Mouse (Mus musculus) neural tube, embryonic 14.5 days (tissue): ENCODE measurements at regions not wholly inside any gene's neighbourhood (a gene's known extent, or its start where the extent isn't known, plus 50 kb on each side); places are given as distances from the start of the nearest gene placed in this dataset.

Source experiments
- ATAC-seq: fragments of 200-750 bp; cut with Nextera tagmentation; 2 replicates; pipeline ENCODE4 v1.8.0; 2017; ENCODE audit warnings: low read depth, mild to moderate bottlenecking, moderate TSS enrichment, moderate library complexity
- H3K27ac ChIP-seq: fragments of 300-500 bp; sonication (generic); 2 replicates; pipeline ENCODE4 v1.5.1; 2014; ENCODE audit warnings: low read depth, mild to moderate bottlenecking, control low read depth, low read length, moderate library complexity, mixed read lengths
- H3K27me3 ChIP-seq: fragments of 300-500 bp; sonication (generic); 2 replicates; pipeline ENCODE4 v1.6.1; 2014; ENCODE audit warnings: low read length; ENCODE audit not compliant: control insufficient read depth, insufficient read depth
- H3K36me3 ChIP-seq: fragments of 300-500 bp; sonication (generic); 2 replicates; pipeline ENCODE4 v1.6.1; 2014; ENCODE audit warnings: low read length, mixed read lengths; ENCODE audit not compliant: control insufficient read depth, insufficient read depth
- H3K4me1 ChIP-seq: fragments of 300-500 bp; sonication (generic); 2 replicates; pipeline ENCODE4 v1.6.1; 2014; ENCODE audit warnings: low read length; ENCODE audit not compliant: control insufficient read depth, insufficient read depth
- H3K4me2 ChIP-seq: fragments of 300-500 bp; sonication (generic); 2 replicates; pipeline ENCODE4 v1.6.1; 2014; ENCODE audit warnings: mild to moderate bottlenecking, low read depth, low read length, control low read depth
- H3K4me3 ChIP-seq: fragments of 300-500 bp; sonication (generic); 2 replicates; pipeline ENCODE4 v1.5.1; 2014; ENCODE audit warnings: low read depth, low read length, control low read depth, mixed read lengths
- H3K9ac ChIP-seq: fragments of 300-500 bp; sonication (generic); replicated peaks from 2 replicates; pipeline ENCODE4 v1.6.1; 2014; ENCODE audit warnings: low read depth, mild to moderate bottlenecking, control low read depth, low read length, mixed read lengths
- H3K9me3 ChIP-seq: fragments of 300-500 bp; sonication (generic); 2 replicates; pipeline ENCODE4 v1.6.1; 2016; ENCODE audit warnings: low read length; ENCODE audit not compliant: control insufficient read depth
- WGBS: fragments of 180-500 bp; shearing (Covaris S2); extraction: QIAGEN DNeasy Blood & Tissue Kit; methylation state at CpG from one replicate; pipeline ENCODE4 v1.1.7; 2014; 5-methylcytosine and 5-hydroxymethylcytosine counted together

DNA sequence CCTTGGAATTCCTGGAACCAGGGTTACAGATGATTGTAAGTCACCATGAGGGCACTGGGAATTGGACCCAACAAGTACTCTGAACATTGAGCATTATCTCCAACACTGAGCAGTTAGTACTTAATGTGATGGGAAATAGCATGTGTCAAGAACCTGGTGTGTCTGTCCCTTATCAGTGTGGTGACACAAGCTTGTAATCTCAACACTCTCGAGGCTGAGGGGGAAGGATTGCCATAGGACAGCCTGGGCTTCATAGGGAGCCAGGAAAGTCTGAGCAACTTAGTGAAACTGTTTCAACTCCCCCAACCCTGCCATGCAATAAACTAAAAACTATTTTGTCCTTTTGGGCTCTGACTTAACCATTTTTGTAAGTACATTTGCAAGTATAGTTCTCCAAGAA is 100.0 kb downstream of the Wdr20rt start:
- no peaks in the 10 kb centered on the region for H3K36me3 ChIP-seq
- H3K9me3 ChIP-seq, result no peaks in the 10 kb centered on the region
- H3K4me1 ChIP-seq, result no peaks in the 10 kb centered on the region
- no peak overlapping the region for H3K27ac ChIP-seq
- no peak overlapping the region for H3K4me3 ChIP-seq
- H3K4me2 ChIP-seq, result no peak overlapping the region
- 80% methylated on average over 1 of the region's 1 CpGs for WGBS
- no peaks in the 10 kb centered on the region for H3K27me3 ChIP-seq
- no peak overlapping the region for H3K9ac ChIP-seq
- ATAC-seq, result no peak

DNA sequence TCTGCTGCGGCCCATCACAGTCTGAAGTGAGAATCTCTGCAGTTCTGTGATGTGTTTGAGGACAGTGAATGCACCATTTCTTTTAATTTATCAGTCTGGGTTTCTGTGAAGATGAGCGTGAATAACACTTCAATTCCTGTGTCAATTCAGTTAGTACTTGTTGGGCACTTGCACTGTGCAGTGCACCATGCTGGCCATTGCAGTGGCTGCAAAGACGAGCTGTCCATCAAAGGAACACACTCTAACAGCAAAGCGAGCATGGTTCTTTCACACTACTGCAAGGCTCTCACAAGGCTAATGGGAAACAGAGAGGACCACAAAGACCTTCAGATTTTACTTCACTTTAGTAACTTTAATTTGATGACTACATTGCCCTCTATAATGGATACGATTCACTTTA is 103.2 kb downstream of the Wdr20rt start:
- 88% methylated on average over 5 of the region's 5 CpGs for WGBS
- ATAC-seq, result no peak

DNA sequence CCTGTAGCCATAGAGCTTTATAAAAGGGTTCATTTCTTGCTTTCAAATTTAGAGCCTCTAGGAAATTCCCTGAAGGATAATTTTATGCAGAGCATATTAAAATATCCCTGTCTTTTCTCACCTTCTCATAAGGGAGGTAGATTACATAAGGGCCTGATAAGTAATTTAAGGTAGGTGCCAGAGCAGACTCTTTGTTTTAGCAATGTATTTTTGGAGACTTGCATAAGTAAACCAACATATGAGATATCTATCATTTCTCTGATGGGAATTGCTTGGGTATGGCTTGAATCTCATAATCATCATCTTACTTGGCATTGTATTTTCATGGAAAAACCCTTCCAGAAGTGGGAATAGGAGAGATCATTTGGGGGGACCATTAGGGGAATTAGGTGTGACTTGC is 104.4 kb downstream of the Wdr20rt start:
- Histone ChIP-seq H3K9me3 (no peaks in the 10 kb centered on the region), H3K36me3 (no peaks in the 10 kb centered on the region), H3K4me2 (no peak overlapping the region), H3K9ac (no peak overlapping the region), H3K27ac (no peak overlapping the region), H3K4me3 (no peak overlapping the region), H3K4me1 (no peaks in the 10 kb centered on the region), H3K27me3 (no peaks in the 10 kb centered on the region)
- no peak for ATAC-seq

More for the DNA sequence above, 103.2 kb downstream of the Wdr20rt start:
- H3K9me3 ChIP-seq, result no peaks in the 10 kb centered on the region
- H3K4me3 ChIP-seq, result no peak overlapping the region
- H3K27ac ChIP-seq, result no peak overlapping the region
- no peak overlapping the region for H3K4me2 ChIP-seq
- H3K4me1 ChIP-seq, result no peaks in the 10 kb centered on the region
- H3K9ac ChIP-seq, result no peak overlapping the region
- no peaks in the 10 kb centered on the region for H3K27me3 ChIP-seq
- H3K36me3 ChIP-seq, result no peaks in the 10 kb centered on the region

DNA sequence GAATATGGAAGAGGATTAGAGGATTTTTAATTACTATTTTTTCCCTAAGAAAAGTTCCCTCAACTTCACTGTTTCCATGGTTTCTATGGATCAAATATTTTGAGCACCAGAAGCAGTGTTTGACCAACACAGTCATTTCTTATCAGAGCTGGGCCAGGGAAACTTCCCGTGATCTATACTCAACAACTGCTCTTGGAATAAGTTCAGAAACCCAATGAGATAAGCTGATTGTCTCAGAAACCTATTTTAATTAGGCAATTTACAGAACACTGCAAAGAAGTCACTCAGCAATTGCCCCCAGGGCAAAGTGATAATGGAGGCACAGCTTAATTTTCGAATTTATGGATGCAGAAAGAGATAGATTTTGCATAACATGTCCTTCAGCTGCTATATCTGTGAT is 114.7 kb downstream of the Wdr20rt start:
- Histone ChIP-seq H3K4me2 (no peak overlapping the region), H3K9me3 (no peaks in the 10 kb centered on the region), H3K36me3 (no peaks in the 10 kb centered on the region), H3K4me3 (no peak overlapping the region), H3K9ac (no peak overlapping the region), H3K27ac (no peak overlapping the region), H3K27me3 (no peaks in the 10 kb centered on the region), H3K4me1 (no peaks in the 10 kb centered on the region)
- 67% methylated on average over 2 of the region's 2 CpGs for WGBS
- ATAC-seq, result no peak

DNA sequence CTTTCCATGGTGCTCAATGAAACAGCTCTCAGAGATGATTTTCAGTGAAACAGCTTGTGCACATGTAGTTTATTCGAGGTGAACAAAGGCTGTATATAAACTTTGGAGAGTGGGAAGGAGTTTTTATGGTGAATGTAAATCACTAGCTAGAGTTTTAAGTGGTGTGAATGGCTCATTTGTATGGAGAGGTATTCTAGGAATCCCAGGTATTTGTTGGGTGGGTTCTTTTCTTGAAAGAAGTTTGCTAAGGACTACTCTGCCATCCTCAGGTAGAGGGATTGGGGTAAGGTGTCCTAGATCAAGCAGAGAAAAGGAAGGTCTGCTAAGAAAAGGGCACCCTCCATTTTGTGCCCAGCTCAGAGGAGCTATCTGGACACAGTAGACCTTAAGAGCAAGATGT is 121.9 kb downstream of the Wdr20rt start:
- no peak overlapping the region for H3K4me3 ChIP-seq
- 34% methylated on average over 1 of the region's 1 CpGs for WGBS
- H3K4me1 ChIP-seq, result no peaks in the 10 kb centered on the region
- no peaks in the 10 kb centered on the region for H3K27me3 ChIP-seq
- no peak overlapping the region for H3K9ac ChIP-seq
- H3K27ac ChIP-seq, result no peak overlapping the region
- H3K36me3 ChIP-seq, result no peaks in the 10 kb centered on the region
- no peak for ATAC-seq
- H3K9me3 ChIP-seq, result no peaks in the 10 kb centered on the region
- no peak overlapping the region for H3K4me2 ChIP-seq

DNA sequence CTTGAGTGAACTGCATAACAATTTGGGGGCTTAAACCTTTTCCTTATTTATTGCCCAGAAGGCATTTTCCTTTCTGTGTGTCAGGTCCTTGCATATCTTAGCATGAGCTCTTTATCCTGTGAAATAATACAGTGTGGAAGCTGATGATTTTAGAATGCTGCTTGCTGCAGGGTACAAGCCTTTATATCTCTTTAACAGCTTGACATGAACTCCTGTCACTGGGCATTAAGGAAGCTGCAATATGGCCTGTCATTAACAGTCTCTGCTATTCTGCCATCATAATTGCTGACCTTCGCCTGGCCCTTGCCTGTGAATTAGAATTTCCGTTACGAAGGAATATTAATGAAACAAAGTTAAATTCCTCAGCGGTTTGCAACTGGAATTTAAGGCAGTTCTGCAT is 124.2 kb downstream of the Wdr20rt start:
- Histone ChIP-seq H3K27ac (no peak overlapping the region), H3K27me3 (no peaks in the 10 kb centered on the region), H3K9ac (no peak overlapping the region), H3K36me3 (no peaks in the 10 kb centered on the region), H3K4me2 (no peak overlapping the region), H3K4me1 (no peaks in the 10 kb centered on the region), H3K4me3 (no peak overlapping the region), H3K9me3 (no peaks in the 10 kb centered on the region)
- no peak for ATAC-seq
- 80% methylated on average over 4 of the region's 4 CpGs for WGBS

DNA sequence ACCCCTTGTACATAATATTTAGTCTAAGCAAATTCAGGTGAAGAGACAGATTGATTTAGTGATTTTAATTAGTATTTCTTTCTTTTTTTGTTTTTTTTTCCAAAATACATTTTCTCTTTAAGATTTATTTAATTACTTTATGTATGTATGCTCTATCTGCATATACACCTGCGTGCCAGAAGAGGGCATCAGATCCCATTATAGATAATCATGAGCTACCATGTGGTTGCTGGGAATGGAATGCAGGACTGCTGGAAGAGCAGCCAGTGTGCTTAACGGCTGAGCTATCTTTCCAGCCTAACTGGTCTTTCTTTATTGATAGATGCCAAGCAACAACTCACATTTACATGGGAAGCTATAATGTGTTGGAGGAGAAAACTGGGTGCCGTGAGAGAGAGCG is 138.9 kb downstream of the Wdr20rt start:
- no peak for ATAC-seq
- no peaks in the 10 kb centered on the region for H3K9me3 ChIP-seq
- no peak overlapping the region for H3K27ac ChIP-seq
- no peak overlapping the region for H3K4me2 ChIP-seq
- H3K9ac ChIP-seq, result no peak overlapping the region
- no peaks in the 10 kb centered on the region for H3K4me1 ChIP-seq
- no peak overlapping the region for H3K4me3 ChIP-seq
- H3K27me3 ChIP-seq, result no peaks in the 10 kb centered on the region
- no peaks in the 10 kb centered on the region for H3K36me3 ChIP-seq
- 69% methylated on average over 4 of the region's 4 CpGs for WGBS

DNA sequence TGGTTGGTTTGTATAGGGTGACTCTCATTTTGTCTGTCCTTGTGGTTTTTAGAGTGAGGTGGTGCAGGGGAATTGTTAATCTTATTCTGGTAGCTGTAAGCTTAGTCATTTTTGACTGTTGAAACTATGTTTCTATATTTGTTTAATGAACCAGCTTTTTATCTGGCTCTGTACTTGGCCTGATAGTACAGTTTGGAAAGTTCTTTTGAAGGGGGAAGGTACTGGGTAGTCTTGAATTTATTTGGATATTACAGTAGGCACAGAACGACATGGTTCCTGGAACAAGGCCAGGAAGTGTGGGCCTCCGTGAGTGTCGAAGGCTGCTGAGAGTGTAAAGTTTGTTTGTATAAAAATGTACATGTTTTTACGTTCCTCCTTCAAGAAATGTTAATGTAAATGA is 142.0 kb downstream of the Wdr20rt start:
- H3K36me3 ChIP-seq, result no peaks in the 10 kb centered on the region
- H3K4me2 ChIP-seq, result no peak overlapping the region
- no peaks in the 10 kb centered on the region for H3K4me1 ChIP-seq
- H3K27me3 ChIP-seq, result no peaks in the 10 kb centered on the region
- 70% methylated on average over 4 of the region's 4 CpGs for WGBS
- no peak overlapping the region for H3K27ac ChIP-seq
- no peak overlapping the region for H3K9ac ChIP-seq
- H3K4me3 ChIP-seq, result no peak overlapping the region
- H3K9me3 ChIP-seq, result no peaks in the 10 kb centered on the region
- ATAC-seq, result no peak

DNA sequence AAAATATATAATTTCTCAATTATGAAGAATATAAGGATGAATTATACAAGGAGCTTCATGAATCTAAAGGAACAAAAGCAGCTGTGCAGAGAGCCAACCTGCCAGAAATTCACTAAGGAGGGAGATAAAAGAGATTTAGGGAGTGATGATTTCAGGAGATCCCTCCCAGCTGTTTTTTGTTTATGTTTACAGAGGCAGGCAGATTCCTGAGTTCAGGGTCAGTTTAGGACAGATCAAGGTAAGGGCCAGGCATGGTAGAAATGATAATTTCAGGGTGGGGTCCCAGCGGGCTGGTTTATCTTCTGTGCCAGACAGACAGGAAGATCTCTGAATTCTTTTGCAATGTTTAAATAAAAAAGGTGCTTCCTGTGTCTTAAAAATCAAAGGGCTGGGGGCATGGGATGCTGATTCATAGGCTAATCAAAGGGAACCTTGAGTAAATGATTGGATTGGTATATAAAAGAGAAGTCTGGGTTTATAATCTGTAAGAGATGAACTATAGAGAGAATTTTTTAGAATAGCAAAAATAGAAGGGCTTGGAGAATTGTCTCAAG is 142.6 kb downstream of the Wdr20rt start:
- H3K9ac ChIP-seq, result no peak overlapping the region
- WGBS, result 94% methylated on average over 1 of the region's 1 CpGs
- no peaks in the 10 kb centered on the region for H3K4me1 ChIP-seq
- no peak for ATAC-seq
- no peaks in the 10 kb centered on the region for H3K9me3 ChIP-seq
- no peak overlapping the region for H3K4me2 ChIP-seq
- no peaks in the 10 kb centered on the region for H3K27me3 ChIP-seq
- H3K36me3 ChIP-seq, result no peaks in the 10 kb centered on the region
- H3K4me3 ChIP-seq, result no peak overlapping the region
- no peak overlapping the region for H3K27ac ChIP-seq

DNA sequence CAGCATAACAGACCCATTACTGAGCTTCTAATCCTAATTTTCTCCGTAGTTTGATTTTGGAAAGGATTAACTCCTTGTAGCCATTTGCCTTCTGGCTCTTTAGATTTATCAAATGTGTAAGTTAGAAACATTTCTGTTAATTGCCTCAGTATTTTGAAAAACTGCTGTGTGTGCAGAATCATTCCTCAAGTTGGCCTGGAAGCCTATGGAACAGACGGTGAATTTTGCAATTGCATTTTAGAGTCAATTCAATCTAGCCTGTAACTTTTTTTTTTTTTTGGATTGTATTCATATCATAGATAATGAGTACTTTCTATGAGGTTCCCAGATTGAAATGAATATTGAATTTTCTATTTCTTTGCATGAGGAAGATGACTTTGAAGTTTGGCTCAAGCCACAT is 146.3 kb downstream of the Wdr20rt start:
- H3K36me3 ChIP-seq, result no peaks in the 10 kb centered on the region
- no peak overlapping the region for H3K4me3 ChIP-seq
- no peak overlapping the region for H3K4me2 ChIP-seq
- H3K4me1 ChIP-seq, result no peaks in the 10 kb centered on the region
- no peak for ATAC-seq
- no peaks in the 10 kb centered on the region for H3K27me3 ChIP-seq
- no peak overlapping the region for H3K9ac ChIP-seq
- no peaks in the 10 kb centered on the region for H3K9me3 ChIP-seq
- no peak overlapping the region for H3K27ac ChIP-seq
- WGBS, result 89% methylated on average over 2 of the region's 2 CpGs
